Mouse (Mus musculus): Measurements from ENCODE around the gene Add2. TPM values are rescaled to one million over a fixed set of nuclear protein-coding genes. Genes with fewer than 3 reads are reported as not detected.

Add2 gene
- polyA plus RNA-seq, 1 experiment: 1.5 TPM

DNA sequence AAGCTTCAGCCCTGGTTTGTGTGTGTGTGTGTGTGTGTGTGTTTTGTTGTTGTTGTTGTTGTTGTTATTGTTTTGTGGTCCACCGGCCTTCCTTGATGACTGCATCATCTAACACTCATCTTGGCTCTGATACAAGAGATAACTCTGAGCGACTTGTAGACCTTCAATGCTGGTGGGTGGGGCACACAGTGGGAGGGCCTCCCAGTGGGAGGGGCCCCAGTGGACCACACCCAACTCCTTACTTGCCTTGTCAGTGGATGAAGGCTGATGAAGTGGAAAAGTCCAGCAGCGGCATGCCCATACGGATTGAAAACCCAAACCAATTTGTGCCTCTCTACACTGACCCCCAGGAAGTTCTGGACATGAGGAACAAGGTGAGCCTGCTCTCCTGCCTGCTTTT is 78.6 kb downstream of the Add2 start:
- WGBS: 91% methylated on average over 4 of the region's 4 CpGs
- DNase-seq: no peak
- no peaks in the 10 kb centered on the region for H3K4me1 ChIP-seq (ENCODE audit: control insufficient read depth, insufficient read depth, low read length)
- H3K27ac ChIP-seq (ENCODE audit: insufficient read depth, low read depth, low read length): no peak overlapping the region
- H3K27me3 ChIP-seq (replicated peaks; ENCODE audit: control insufficient read depth, insufficient read depth, low read length): no peaks in the 10 kb centered on the region
- no peaks in the 10 kb centered on the region for H3K36me3 ChIP-seq (ENCODE audit: control insufficient read depth, insufficient read depth, low read length)
- no peak for TF ChIP-seq POLR2A (IDR thresholded peaks at IDR 0.05; ENCODE audit: low read depth, low read length)
- no peak for TF ChIP-seq CTCF (conservative IDR thresholded peaks at IDR 0.05; ENCODE audit: insufficient read depth, insufficient read length, low read depth, low read length)
- no peak overlapping the region for H3K4me3 ChIP-seq (ENCODE audit: insufficient read depth, low read depth, low read length)

DNA sequence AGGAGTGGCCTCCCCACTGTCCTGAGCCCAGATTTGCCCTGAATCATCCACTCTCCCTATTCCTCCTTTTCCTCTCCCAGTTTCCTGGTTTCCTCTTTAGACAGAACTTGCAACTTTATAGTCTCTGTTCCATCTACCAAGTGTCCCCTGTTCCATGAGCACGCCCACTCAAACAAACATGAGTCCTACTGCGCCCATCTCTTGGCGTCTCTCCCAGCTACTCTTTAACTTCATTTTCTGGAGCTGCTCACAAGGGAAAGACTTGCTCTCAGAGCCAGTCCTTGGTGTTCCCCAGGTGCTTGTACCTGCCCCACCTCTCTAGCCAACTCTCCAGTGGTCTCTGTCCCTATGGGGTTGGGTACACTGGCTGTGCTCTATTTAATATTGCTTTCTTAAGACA is 87.4 kb downstream of the Add2 start:
- no peaks in the 10 kb centered on the region for H3K4me1 ChIP-seq (ENCODE audit: control insufficient read depth, insufficient read depth, low read length)
- 85% methylated on average over 3 of the region's 3 CpGs for WGBS
- H3K36me3 ChIP-seq (ENCODE audit: control insufficient read depth, insufficient read depth, low read length): no peaks in the 10 kb centered on the region
- H3K27ac ChIP-seq (ENCODE audit: insufficient read depth, low read depth, low read length): no peak overlapping the region
- H3K27me3 ChIP-seq (replicated peaks; ENCODE audit: control insufficient read depth, insufficient read depth, low read length): no peaks in the 10 kb centered on the region
- DNase-seq: no peak
- no peak for TF ChIP-seq CTCF (conservative IDR thresholded peaks at IDR 0.05; ENCODE audit: insufficient read depth, insufficient read length, low read depth, low read length)
- TF ChIP-seq POLR2A (IDR thresholded peaks at IDR 0.05; ENCODE audit: low read depth, low read length): no peak
- H3K4me3 ChIP-seq (ENCODE audit: insufficient read depth, low read depth, low read length): no peak overlapping the region

DNA sequence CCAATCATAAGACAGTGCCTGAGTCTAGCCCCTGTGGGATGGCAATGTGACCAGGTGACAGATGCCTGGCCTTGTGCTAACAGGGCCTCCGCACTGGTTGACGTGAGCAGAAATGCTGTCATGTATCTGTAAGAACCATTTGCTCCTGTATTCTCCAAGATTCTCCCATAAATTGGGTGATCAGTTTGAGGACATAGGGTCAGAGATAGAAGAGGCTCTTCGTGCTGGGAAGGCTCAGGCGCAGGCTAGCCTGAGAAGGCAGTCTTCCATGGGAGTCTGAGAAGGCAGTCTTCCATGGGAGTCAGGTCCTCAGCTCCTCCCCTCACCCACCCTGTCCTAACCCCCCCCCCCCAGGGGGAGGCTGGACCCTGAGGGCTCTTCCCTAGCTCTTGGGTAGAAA is 94.6 kb downstream of the Add2 start:
- no peaks in the 10 kb centered on the region for H3K27me3 ChIP-seq (replicated peaks; ENCODE audit: control insufficient read depth, insufficient read depth, low read length)
- H3K36me3 ChIP-seq (ENCODE audit: control insufficient read depth, insufficient read depth, low read length): no peaks in the 10 kb centered on the region
- H3K4me1 ChIP-seq (ENCODE audit: control insufficient read depth, insufficient read depth, low read length): no peaks in the 10 kb centered on the region
- DNase-seq: no peak
- WGBS: 90% methylated on average over 4 of the region's 4 CpGs
- TF ChIP-seq POLR2A (IDR thresholded peaks at IDR 0.05; ENCODE audit: low read depth, low read length) (no peak), CTCF (conservative IDR thresholded peaks at IDR 0.05; ENCODE audit: insufficient read depth, insufficient read length, low read depth, low read length) (no peak)
- no peak overlapping the region for H3K27ac ChIP-seq (ENCODE audit: insufficient read depth, low read depth, low read length)
- H3K4me3 ChIP-seq (ENCODE audit: insufficient read depth, low read depth, low read length): no peak overlapping the region

DNA sequence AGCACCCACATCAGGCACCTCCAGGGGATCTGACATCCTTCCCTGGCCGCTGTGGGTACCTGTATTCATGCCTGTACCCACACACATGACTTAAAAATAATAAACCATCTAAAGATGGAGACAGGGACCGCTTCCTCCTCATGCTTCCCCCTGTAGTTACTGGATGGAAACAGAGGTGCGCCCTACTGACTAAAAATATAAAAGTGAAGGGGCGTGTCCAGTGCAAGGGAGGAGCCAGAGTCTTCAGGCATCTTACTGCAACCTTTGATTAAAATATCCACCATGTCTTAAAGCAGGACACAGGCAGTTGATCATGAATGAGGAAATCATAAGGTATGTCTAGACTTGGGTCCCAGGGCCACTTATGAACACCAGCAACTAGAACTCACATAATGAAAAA is 97.3 kb downstream of the Add2 start:
- Histone ChIP-seq H3K4me3 (ENCODE audit: insufficient read depth, low read depth, low read length) (no peak overlapping the region), H3K4me1 (ENCODE audit: control insufficient read depth, insufficient read depth, low read length) (no peaks in the 10 kb centered on the region), H3K36me3 (ENCODE audit: control insufficient read depth, insufficient read depth, low read length) (no peaks in the 10 kb centered on the region), H3K27ac (ENCODE audit: insufficient read depth, low read depth, low read length) (no peak overlapping the region), H3K27me3 (replicated peaks; ENCODE audit: control insufficient read depth, insufficient read depth, low read length) (no peaks in the 10 kb centered on the region)
- DNase-seq: no peak
- no peak for TF ChIP-seq CTCF (conservative IDR thresholded peaks at IDR 0.05; ENCODE audit: insufficient read depth, insufficient read length, low read depth, low read length)
- no peak for TF ChIP-seq POLR2A (IDR thresholded peaks at IDR 0.05; ENCODE audit: low read depth, low read length)
- WGBS: 83% methylated on average over 4 of the region's 4 CpGs

DNA sequence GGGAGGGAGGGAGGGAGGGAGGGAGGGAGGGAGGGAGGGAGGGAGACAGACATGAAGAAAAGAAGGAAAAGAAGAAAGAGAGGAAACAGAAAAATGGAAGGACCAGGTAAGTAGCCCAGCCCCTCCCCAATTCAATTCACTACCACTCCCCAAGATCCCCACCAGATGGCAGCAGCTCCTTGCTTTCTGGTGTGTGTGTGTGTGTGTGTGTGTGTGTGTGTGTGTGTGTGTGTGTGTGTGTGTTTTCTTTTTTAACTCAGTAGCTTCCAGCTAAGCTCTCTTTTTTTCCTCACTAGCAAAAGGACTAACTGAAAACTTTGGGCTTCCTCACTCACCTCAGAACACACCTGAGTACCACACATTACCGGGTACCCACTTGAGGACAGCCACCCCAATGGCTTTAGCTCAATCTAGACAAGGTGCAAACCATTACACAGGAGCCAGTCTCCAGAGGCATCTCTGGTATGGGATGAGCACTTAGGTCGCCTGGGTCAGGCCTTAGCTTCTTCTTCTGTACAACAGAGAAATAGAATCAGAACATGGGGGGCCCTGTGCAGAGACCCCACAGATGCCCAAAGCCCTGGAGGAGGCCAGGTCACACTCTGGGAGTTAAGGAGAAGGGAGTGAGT is 98.6 kb downstream of the Add2 start:
- Histone ChIP-seq H3K27ac (ENCODE audit: insufficient read depth, low read depth, low read length) (no peak overlapping the region), H3K4me3 (ENCODE audit: insufficient read depth, low read depth, low read length) (no peak overlapping the region), H3K27me3 (replicated peaks; ENCODE audit: control insufficient read depth, insufficient read depth, low read length) (no peaks in the 10 kb centered on the region), H3K4me1 (ENCODE audit: control insufficient read depth, insufficient read depth, low read length) (no peaks in the 10 kb centered on the region), H3K36me3 (ENCODE audit: control insufficient read depth, insufficient read depth, low read length) (no peaks in the 10 kb centered on the region)
- DNase-seq: peak; percentile 58
- TF ChIP-seq POLR2A (IDR thresholded peaks at IDR 0.05; ENCODE audit: low read depth, low read length) (no peak), CTCF (conservative IDR thresholded peaks at IDR 0.05; ENCODE audit: insufficient read depth, insufficient read length, low read depth, low read length) (peak; percentile 67)
- WGBS: 57% methylated on average over 2 of the region's 2 CpGs

DNA sequence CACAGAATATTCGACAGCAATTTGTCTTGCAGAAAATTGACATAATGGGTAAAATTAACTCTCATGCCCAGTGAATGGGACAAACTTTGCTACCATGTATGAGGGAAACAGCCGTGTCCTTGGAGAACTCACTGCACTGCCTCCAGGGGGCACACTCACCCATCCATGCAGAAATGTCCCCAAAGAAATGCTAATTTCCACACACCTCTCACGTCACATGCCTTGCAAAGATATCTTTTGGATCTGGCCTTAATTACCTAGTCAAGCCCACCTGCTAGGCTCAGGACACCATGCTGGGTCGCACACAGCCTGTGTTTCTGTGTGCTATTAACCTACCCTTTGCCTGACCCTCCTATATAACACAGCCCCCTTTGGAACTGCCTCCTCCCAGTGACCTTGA is 100.0 kb downstream of the Add2 start:
- TF ChIP-seq CTCF (conservative IDR thresholded peaks at IDR 0.05; ENCODE audit: insufficient read depth, insufficient read length, low read depth, low read length) (peak; percentile 66), POLR2A (IDR thresholded peaks at IDR 0.05; ENCODE audit: low read depth, low read length) (no peak)
- peak; percentile 18 for DNase-seq
- H3K27me3 ChIP-seq (replicated peaks; ENCODE audit: control insufficient read depth, insufficient read depth, low read length): no peaks in the 10 kb centered on the region
- no peaks in the 10 kb centered on the region for H3K4me1 ChIP-seq (ENCODE audit: control insufficient read depth, insufficient read depth, low read length)
- WGBS: 49% methylated on average over 4 of the region's 4 CpGs
- no peak overlapping the region for H3K27ac ChIP-seq (ENCODE audit: insufficient read depth, low read depth, low read length)
- H3K36me3 ChIP-seq (ENCODE audit: control insufficient read depth, insufficient read depth, low read length): no peaks in the 10 kb centered on the region
- H3K4me3 ChIP-seq (ENCODE audit: insufficient read depth, low read depth, low read length): no peak overlapping the region

DNA sequence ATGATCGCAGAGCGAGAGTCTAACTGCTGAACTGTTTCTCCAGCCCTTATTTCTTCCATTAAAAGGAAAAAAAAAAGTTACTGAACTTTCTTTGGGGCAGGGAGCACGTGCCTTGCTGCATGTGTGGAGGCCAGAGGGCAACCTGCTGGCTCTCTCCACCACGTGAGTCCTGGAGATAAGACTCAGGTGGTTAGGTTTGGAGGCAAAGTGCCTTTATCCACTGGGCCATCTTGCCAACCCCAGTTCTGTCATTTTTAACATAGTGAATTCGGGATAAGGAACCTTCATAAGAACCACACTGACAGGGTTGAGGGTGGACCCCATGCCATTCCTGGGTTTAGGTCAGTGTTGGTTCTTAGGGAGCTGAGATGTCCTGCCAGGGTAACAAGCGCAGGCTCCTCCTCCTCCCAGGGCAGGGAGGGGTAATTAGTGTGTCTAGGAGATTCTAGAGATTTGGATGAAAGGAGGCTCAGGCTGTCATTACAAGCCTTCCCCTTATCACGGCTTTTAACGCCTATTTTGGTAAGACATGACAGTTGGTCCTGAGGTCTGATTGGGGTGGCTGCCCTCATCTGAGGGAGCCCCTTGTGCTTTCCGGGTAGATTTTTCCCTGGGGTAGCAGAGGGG is 101.5 kb downstream of the Add2 start:
- no peak for TF ChIP-seq POLR2A (IDR thresholded peaks at IDR 0.05; ENCODE audit: low read depth, low read length)
- no peak for TF ChIP-seq CTCF (conservative IDR thresholded peaks at IDR 0.05; ENCODE audit: insufficient read depth, insufficient read length, low read depth, low read length)
- peak; percentile 32 for DNase-seq
- Histone ChIP-seq H3K36me3 (ENCODE audit: control insufficient read depth, insufficient read depth, low read length) (no peaks in the 10 kb centered on the region), H3K4me1 (ENCODE audit: control insufficient read depth, insufficient read depth, low read length) (no peaks in the 10 kb centered on the region), H3K27ac (ENCODE audit: insufficient read depth, low read depth, low read length) (no peak overlapping the region), H3K4me3 (ENCODE audit: insufficient read depth, low read depth, low read length) (no peak overlapping the region), H3K27me3 (replicated peaks; ENCODE audit: control insufficient read depth, insufficient read depth, low read length) (no peaks in the 10 kb centered on the region)
- 61% methylated on average over 9 of the region's 9 CpGs for WGBS
